Mouse (Mus musculus) embryo, embryonic 11.5 days (tissue): ENCODE results near the gene Supt20.
A peak's percentile ranks its signal among the peaks of the same experiment; 100 is the strongest.
"Not testable (repeated sequence)": the region's sequence is repeated elsewhere in the genome, so short reads cannot be mapped to it uniquely, and the experiment has no call there.

Source experiments
- DNase-seq: peaks from one replicate; pipeline ENCODE4 v3.0.0-alpha.2; 2012; ENCODE audit warnings: low read depth, low spot score

Gene Supt20

GRCm38 (mm10) chr3:54699759-54700301 is 7.2 kb downstream of the Supt20 start:
- DNase-seq: no peak

GRCm38 (mm10) chr3:54704106-54704505 is 11.5 kb downstream of the Supt20 start:
- DNase-seq: not testable (repeated sequence)

- DNase-seq: no peak
Observed at GRCm38 (mm10) chr3:54708972-54709371, 16.4 kb downstream of the Supt20 start.

- DNase-seq: no peak
Observed at GRCm38 (mm10) chr3:54714253-54714652, 21.6 kb downstream of the Supt20 start, which contains the start of gene Gm21958. Gene Gm21958 (minus strand): TSS chr3:54714353.

- no peak for DNase-seq
Observed at GRCm38 (mm10) chr3:54715461-54715860, 22.9 kb downstream of the Supt20 start.

GRCm38 (mm10) chr3:54717348-54717747 is 24.7 kb downstream of the Supt20 start:
- DNase-seq: no peak

GRCm38 (mm10) chr3:54718947-54719346 is 26.3 kb downstream of the Supt20 start:
- no peak for DNase-seq

- no peak for DNase-seq
Observed at GRCm38 (mm10) chr3:54723741-54724500, 31.3 kb downstream of the Supt20 start.

GRCm38 (mm10) chr3:54725344-54725743 is 32.7 kb downstream of the Supt20 start:
- no peak for DNase-seq

GRCm38 (mm10) chr3:54727588-54727987 is 35.0 kb downstream of the Supt20 start:
- DNase-seq: no peak

- no peak for DNase-seq
Observed at GRCm38 (mm10) chr3:54728100-54728499, 35.5 kb downstream of the Supt20 start.

- DNase-seq: no peak
Observed at GRCm38 (mm10) chr3:54731626-54732150, 39.1 kb downstream of the Supt20 start.

GRCm38 (mm10) chr3:54732371-54732770 is 39.8 kb downstream of the Supt20 start:
- no peak for DNase-seq

- DNase-seq: peak; percentile 86
Observed at GRCm38 (mm10) chr3:54734411-54735246, 42.0 kb downstream of the Supt20 start.

GRCm38 (mm10) chr3:54735247-54736046 is 42.8 kb downstream of the Supt20 start, which contains the start of the genes Exosc8 and Alg5:
Gene Exosc8 (minus strand): TSS chr3:54735393.
Gene Alg5 (plus strand): TSS chr3:54735539.
- DNase-seq: peak; percentile 73

- no peak for DNase-seq
Observed at GRCm38 (mm10) chr3:54736101-54736927, 43.7 kb downstream of the Supt20 start.

- DNase-seq: no peak
Observed at GRCm38 (mm10) chr3:54737317-54737716, 44.7 kb downstream of the Supt20 start.

GRCm38 (mm10) chr3:54741965-54742364 is 49.4 kb downstream of the Supt20 start:
- no peak for DNase-seq

GRCm38 (mm10) chr3:54745799-54746198 is 53.2 kb downstream of the Supt20 start:
- DNase-seq: peak; percentile 11

GRCm38 (mm10) chr3:54753411-54753810 is 60.8 kb downstream of the Supt20 start:
- no peak for DNase-seq
